Mouse (Mus musculus) cerebellum, adult 18-20 months (tissue): ENCODE data around the gene Kif5c.
A peak's percentile ranks its signal among the peaks of the same experiment; 100 is the strongest.

Experiments used
- DNase-seq, 2 experiments: peaks; one replicate each; pipeline ENCODE4 v3.0.0; 2021

Kif5c gene

DNA sequence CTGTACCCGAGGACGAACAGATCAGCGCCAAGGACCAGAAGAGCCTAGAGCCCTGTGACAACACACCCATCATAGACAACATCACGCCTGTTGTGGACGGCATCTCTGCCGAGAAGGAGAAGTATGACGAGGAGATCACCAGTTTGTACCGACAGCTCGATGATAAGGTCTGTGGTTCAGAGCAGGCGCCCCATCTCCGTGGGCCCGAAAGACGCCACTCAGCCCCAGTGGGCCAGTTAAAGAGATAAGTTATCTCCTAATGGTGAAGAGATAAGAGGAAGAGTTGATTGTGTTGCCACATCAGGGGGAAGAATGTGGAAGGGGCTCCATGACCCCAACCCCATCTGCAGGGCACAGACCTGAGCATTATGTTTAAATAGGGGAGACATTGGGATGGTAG lies 103.9 kb downstream of the Kif5c start:
- DNase-seq = no peak

DNA sequence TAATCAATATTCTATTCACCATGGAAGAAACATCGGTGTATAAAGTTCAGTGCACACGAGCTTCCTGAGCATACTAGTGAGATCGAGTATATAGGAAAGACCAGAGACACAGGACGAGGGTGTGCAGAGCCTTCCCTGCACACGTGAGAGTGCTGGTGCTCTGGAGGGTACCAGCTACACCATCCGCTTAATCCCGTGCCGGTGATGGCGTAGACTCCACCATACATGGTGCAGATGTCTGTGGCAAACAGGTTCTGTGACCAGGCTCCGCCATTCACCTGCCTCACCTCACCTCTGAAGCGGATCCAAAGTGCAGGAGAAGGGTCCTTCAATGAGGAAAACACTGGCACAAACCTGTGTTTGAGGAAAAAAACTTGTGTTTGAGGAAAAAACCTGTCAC lies 107.6 kb downstream of the Kif5c start:
- no peak for DNase-seq

DNA sequence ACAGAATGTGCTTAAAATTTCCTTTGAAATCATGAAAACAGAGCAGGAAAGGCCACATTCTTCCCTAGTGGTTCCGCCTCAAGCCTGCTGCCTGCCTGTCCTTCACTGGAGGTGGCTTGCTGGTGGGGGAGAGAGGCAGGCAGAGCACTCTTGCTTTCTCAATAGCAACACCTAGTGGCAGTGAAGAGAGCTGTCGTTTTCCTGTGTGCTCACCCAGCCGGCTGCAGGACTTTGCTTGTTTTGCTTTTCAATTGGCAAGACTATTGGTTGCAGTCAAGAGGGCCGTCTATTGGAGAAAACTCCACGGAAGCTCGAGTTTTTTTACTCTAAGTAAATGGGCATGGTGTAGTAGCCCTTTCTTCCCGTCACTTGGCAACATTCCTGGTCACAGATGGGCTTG lies 108.1 kb downstream of the Kif5c start:
- peak; percentile 75 to 87 for DNase-seq

DNA sequence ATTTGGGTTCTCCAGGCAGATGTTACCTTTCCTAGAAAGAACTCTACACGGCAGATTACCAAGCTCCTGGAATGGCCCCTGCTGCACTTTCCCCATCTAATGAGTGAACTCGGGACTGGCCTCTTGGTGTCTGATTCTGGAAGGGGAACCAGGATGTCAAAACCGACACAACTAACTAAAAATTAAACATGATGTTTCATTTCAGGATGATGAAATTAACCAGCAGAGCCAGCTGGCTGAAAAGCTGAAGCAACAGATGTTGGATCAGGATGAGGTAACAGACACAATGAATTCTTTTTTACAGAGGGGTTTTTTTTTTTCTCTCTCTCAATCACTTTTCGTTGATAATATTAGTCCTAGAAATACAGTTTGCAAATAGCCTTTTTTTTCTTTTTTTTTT lies 108.6 kb downstream of the Kif5c start:
- no peak for DNase-seq

DNA sequence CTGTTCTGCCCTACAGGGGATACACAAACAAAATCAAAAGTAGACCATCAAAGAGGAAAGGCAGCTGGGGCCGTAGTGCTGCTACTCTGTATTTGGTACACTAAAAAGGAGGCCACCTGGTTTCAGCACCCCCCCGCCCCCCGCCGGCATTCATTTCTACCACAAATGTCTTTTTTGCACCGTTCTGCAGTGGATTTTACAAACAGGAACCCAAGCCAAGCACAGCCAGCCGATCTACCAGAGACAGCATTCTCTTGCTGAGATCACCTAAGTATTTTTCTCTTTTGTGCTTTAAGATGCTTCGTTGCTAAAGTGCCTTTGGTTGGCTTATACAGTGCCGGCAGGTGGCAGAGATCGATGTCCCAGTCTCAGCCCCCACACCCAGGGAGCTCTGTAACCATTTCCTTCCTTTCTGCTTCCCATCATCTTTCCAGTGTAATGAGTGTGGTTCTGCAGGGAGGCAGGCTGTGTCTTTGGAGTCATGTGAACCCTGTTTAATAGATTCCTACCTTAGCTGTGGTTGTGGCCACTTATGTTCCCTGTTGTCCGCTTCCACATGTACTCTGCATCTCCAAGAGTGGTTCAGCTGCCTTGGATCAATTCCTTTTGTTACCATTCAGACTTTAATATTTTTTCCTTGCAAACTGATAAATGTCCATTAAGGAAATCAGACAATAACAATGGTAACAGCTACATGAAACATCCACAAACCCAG lies 110.0 kb downstream of the Kif5c start:
- DNase-seq = no peak

DNA sequence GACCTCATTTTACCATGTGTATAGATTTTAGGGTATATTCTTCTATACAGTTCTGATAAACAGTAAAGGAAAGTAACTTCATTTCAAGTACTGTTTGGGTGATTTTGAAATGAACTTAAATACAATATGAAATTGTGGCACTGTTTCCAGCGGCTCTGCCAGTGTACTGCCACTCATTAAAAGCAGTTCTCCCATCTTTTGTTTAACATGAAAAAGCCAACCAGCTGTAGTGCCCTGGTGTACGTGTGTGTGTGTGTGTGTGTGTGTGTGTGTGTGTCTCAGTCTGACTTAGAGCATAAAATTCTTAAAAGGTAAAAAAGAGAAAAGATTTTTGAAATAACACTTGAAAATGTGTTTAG lies 110.5 kb downstream of the Kif5c start:
- no peak for DNase-seq

DNA sequence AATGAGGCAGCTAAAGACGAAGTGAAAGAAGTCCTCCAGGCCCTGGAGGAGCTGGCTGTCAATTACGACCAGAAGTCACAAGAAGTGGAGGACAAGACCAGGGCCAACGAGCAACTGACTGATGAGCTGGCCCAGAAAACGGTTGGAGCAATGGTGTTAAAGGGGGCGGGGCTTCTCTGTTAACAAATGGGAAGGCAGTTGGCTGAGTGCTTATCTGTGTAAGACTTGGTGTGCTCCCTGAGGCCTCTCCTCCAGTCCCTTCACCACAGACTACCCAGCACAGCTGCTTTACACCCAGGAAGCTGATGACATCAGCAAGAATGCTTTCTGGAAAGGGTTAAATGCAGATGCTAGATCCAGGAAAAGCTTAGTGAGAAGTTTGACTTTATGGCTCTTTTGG lies 111.1 kb downstream of the Kif5c start:
- no peak for DNase-seq

DNA sequence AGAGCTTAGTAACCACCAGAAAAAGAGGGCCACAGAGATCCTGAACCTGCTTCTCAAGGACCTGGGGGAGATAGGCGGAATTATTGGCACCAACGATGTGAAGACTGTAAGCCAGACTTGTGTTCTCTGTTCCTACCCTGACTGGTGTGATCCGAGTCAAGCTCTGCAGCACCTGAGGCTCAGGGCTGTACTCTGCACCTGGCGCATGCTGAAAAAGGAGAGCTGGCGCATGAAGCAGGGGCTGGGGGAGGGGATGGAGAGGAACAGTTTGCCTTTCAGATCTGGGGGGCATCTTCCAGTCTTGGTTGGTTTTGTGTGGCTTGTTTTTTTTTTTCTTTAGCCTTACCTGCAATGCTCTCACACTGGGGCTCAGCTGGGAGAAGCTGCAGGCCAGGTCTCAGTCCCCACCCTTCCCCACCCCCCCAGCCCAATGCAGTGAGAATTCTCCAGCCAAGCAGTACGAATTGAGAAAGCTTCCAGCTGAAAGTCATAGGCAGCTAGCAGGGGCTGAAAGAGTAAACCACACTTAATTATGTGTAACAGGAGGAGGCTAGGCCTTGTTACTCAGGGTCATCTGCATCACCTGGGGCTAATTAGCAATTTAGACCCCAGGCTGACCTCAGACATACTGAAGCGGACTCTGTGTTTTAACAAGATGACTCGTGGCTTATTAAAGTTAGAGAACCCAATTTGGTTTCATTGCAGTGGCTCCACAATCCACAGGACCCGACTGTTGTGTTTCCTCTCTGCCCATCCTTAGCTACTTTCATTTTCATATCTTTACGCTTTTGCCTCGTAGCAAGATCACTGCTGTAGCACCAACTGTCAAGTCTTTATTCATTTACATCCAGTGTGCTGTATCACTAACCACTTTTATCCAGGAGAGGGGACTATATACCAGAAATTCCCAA lies 113.9 kb downstream of the Kif5c start:
- DNase-seq = no peak

DNA sequence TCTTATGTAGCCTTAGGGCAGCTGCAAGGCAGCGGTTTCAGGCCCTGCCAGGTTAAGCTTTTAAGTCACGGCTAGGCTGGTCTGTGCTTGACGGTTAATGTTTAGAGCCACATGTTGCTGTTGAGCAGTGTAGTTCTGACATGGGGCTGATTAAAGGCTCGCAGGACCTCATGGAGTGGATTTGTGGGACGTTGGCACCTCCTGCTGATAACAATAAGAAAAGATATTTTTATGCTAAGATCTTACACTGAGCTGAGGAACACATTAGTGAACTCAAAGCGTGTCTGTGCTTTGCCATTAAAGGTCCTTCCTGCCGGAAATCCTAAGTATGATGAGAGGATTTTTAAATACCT lies 114.5 kb downstream of the Kif5c start:
- no peak for DNase-seq

DNA sequence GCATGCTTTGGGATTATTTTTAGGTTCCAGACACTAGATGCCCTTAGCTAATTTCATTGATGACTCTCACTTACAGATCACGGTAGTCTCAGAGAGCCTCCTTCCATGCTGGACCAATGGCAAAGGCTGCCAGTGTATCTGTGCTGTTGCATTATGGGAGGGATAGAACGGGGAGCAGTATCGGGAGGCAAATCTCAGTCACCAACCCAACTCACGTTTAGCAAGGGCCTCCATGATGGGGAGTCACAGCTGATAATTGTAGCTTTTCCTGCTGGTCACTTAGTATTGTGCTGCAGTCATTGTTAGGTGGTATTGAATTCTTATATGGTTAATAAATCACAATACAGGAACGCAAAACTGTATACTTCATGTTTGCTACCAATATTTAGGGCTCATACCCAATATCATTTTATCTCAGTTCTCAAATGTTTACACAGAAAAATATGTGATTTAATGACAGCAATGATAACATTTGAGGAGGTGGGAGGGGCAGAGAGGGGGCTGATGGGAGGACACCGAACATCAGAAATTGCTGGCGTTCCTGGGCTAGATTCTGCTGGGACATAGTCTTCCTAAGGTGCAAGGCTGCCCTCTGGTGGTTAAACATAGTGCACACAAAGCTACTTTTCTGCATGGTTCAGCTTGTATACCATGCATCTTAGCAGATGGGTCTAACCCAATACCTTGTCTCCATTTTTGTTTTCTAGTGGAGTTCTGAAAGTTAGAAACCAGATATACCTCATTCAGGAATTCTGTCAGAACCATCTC lies 115.1 kb downstream of the Kif5c start:
- peak; percentile 79 to 82 for DNase-seq

DNA sequence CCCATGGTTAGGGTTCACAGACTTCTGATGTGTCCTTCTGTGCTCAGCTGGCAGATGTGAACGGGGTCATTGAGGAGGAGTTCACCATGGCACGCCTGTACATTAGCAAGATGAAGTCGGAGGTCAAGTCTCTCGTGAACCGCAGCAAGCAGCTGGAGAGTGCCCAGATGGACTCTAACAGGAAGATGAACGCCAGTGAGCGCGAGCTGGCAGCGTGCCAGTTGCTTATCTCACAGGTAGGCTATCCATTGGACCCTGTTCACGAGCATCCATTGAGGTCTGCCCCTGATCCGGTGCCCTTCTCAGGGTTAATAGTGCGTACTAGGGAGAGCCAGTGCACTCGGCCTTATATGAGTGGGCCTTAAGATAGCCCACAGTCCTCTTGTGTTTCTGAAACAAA lies 116.3 kb downstream of the Kif5c start:
- peak in 1 of 2 experiments; percentile 42 for DNase-seq

DNA sequence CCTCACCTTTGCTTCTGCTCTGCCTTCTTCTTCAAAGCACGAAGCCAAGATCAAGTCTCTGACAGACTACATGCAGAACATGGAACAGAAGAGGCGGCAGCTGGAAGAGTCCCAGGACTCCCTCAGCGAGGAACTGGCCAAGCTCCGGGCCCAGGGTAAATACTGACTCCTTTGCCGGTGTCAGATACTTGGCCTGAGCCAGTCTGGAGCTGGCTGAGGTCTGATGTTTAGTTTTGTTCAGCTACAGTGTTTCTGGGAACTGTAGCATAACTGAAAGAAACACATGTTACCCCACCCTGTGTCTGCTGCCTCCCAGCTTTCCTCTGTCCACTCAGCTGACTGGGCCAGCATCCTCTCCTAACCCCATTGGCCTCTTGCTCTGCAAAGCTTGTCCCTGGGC lies 119.9 kb downstream of the Kif5c start:
- DNase-seq = peak; percentile 78 to 83

DNA sequence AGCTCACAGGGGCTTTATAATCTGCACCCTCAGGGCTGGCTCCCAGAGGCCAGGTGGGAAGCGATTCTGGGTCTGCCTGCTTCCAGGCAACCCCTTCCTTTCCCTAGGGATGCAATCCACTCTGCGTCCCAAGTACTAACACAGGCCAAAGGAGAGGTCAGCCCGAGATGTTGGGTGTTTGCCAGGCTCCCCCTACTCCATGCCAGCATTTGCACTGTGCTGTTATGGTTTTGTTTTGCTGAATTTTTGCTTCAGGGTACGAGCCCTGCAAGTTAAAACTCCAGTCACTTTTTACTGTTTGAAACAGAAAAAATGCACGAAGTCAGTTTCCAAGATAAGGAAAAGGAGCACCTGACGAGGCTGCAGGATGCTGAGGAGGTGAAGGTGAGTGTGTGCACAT lies 121.9 kb downstream of the Kif5c start:
- DNase-seq = no peak

DNA sequence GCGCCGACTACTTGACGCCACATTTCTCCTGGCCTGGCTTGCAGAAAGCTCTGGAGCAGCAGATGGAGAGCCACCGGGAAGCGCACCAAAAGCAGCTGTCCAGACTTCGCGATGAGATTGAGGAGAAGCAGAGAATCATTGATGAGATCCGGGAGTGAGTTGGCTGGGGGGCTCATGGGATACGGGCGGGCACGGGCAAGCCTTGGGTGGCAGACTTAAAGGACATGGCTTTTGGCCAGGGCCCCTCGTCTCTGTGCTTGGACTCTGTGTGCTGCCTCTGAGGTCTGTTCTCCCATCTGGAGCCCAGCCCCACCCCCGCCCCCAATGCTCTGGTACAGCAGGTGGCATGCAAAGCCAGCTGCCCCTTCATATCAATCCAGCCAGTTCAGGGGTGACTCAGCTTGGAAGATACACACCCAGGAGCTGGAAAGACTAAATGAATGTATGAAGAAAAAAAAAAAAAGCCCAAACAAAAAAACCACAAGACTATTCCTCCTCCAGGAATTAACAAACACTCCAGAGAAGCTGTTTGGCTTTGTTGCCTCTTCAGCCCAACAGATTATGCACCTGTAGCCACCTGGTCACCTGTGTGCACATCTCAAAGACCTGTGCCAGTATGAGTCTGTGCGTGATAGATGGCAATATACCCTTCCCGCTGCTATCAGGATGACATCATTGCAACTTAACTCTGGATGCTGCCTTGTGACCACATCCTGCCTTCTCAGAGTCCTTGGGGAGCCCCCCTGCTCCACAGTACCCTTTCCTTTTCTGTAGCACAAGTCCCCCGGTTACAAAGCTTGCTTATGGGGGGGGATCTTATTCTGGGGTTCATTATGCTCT lies 123.0 kb downstream of the Kif5c start:
- DNase-seq = peak; percentile 71 to 74

DNA sequence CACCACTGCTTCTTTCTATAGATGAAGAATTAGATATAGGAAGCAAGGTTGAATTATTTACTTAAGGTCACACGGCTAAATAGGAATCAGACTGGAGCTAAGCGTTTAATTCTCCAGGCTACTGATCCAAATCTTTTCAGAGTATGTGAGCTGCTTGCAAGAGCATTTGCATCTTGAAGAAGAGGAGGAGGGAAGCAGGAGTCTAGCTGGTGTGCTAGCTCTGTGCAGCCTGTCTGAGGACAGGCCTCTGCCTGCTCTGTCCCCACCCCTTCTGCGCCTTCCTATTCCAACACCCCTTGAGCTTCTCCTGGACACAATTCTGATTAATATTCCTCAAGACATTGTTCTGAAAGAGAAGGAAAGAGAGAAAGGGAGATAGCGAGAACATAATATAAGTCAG lies 123.8 kb downstream of the Kif5c start:
- DNase-seq = no peak

DNA sequence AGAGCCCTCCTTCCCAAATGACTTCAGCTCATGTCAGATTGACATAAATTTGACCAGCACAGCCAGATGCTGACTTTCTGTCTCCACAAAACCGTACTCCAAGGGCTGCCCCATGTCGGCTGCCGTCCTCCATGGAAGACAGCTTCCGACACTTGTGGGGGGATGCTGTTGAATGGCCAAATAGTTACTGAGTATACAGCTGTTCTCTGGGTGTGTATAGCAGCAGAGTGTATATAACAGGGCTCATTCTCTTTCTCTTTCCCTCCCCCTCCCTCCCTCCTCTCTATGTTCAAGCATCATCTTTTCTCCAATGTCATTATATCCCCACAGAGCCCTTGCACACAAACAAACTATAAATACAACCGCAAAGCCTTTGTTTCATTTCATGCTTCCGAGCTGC lies 124.7 kb downstream of the Kif5c start:
- DNase-seq = no peak

DNA sequence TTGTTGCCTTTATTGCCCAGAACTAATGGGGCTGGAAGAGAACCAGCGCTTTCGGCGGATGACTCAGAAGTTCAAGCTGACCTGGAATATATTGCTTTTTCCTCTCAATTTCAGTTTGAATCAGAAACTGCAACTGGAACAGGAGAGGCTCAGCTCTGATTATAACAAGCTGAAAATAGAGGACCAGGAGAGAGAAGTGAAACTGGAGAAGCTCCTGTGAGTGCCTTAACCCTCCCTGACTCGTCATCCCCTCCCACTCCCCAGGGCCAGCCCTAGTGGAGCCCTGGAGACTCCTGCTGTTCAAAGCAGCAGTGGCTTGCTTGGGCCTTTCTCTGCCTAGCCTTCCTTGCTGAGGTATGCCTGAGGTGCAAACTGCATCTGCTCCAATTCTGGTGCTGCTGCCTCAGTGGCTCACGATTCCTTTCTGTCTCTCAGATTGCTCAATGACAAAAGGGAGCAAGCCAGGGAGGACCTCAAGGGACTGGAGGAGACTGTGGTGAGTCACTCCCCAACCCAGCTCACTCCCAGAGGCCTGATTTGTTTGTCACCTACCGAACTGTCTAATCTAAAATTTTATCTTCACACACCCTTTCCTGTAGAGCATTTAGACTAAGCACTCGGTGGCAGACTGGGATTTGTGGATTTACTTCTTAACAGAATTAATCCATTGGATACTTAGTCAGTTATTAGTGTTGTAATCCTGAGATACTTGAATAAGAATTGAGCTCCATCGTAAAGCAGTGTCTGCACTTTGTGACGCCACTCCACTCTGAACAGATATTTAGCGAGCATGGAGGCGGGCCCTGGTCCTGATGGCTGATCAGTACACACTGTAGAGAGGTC lies 125.4 kb downstream of the Kif5c start:
- DNase-seq = no peak

DNA sequence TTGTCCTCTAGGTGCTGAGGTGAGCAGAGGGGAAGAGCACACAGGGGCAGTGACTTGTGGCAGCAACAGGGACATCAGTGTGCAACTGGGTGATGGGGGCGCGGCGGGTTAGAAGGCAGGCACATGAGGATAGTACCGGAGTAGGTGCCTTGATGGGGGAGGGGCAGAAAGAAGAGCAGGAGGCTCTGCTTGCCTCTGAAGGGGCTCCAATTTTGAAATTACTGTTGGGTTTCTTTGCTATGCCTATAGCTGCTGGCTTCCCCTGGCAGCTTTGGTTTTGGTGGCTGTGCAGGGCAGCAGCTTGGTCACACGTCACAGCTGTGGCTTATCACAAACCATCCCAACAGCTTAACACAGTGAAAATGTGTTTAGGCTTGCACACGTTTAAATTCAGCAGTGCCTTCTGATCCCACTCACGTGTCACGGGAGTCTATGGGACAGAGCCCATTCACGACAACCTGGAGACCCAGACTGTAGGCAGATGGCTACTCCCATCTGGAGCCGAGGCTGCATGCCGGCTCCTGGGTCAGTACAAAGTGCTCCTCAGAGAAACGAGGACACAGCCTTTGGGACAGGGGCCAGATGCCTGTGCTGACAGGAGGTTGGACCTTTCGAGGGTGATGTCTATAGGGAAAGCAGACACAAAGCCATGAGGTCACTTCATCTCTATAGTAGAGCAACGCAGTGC lies 126.1 kb downstream of the Kif5c start:
- DNase-seq = peak; percentile 84 to 89

DNA sequence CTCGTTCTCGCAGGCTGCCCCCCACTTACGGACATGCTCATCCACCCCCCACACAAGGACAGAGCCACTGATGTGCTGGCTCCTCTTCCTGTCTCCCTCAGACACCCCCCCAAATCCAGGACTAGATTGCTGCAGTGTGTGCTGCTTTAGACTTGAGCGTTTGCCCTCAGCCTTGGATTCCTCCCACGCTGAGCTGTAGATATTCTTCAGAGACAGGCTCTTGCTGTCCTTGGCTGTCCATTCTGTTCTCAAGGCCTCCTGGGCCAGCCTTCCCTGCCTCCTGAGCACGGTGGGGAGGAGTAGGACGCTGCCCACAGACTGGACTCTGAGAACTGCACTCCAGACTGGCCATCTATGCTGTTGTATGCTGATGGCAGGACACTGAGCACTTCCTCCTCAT lies 127.8 kb downstream of the Kif5c start:
- DNase-seq = no peak

DNA sequence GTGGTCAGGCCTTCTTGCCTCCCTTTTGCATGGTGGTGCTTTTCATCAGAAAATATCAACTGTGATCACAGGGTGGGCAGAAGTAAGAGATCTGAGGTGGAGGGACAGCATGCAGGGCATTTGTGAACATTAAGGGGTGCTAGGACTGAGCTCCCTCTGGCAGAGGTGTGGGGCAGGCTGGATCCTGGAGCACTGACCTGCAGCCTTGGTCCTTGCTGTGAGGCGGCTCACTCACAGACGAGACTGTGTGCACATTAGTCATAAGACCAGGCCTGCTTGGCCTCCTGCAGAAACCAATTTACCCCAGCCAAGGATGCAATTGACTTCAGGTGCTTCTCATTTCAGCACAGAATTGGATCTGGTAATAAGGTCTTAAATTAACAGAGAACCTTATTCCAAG lies 128.6 kb downstream of the Kif5c start:
- DNase-seq = no peak
